Mouse (Mus musculus): ENCODE measurements around the gene Ranbp17.

DNA sequence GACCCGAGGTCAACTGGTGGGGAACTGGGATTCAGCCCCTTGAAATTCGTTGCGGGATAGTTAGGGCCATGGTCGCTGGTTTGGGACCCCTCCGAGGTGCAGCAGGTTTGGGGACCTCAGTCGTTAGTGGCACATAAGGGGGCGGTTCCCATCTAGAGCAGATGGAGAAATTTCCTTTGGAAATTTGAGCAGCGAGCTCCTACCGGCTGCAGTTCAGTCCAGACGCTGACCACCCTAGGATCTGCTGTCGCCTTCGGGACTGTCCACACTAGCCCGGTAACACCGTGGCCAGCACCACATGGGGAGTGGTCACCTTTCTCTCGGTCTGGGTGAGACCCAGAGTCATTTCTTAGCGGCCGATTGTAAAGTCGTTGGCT is 309.2 kb downstream of the Ranbp17 start:
- TF ChIP-seq POLR2A (IDR thresholded peaks at IDR 0.05; ENCODE audit: insufficient read depth, low read depth, low read length), result no peak
- no peak for TF ChIP-seq CTCF (IDR thresholded peaks at IDR 0.05)

Data from heart, adult 2 months (tissue).